Mouse (Mus musculus) intestine, embryonic 16.5 days (tissue): ENCODE measurements around the gene Mrps34. TPM values are rescaled to one million over a fixed set of nuclear protein-coding genes. Genes with fewer than 3 reads are reported as not detected.
A peak's percentile ranks its signal among the peaks of the same experiment; 100 is the strongest.

Experiments
- ATAC-seq: fragments of 200-750 bp; cut with Nextera tagmentation; 2 replicates; pipeline ENCODE4 v1.8.0; 2017; ENCODE audit warnings: moderate TSS enrichment, moderate library complexity
- H3K27ac ChIP-seq: fragments of 300-500 bp; sonication (generic); 2 replicates; pipeline ENCODE4 v1.5.1; 2014; ENCODE audit warnings: mild to moderate bottlenecking, low read length
- H3K27me3 ChIP-seq: fragments of 300-500 bp; sonication (generic); replicated peaks from 2 replicates; pipeline ENCODE4 v1.6.1; 2014; ENCODE audit warnings: low read length, control low read depth, mixed read lengths; ENCODE audit not compliant: control insufficient read depth, insufficient read depth
- H3K36me3 ChIP-seq: fragments of 300-500 bp; sonication (generic); 2 replicates; pipeline ENCODE4 v1.6.1; 2014; ENCODE audit warnings: low read length, control low read depth; ENCODE audit not compliant: control insufficient read depth, insufficient read depth
- H3K4me1 ChIP-seq: fragments of 300-500 bp; sonication (generic); 2 replicates; pipeline ENCODE4 v1.6.1; 2014; ENCODE audit warnings: low read length, control low read depth, mixed read lengths; ENCODE audit not compliant: control insufficient read depth, insufficient read depth
- H3K4me2 ChIP-seq: fragments of 300-500 bp; sonication (generic); 2 replicates; pipeline ENCODE4 v1.6.1; 2014; ENCODE audit warnings: low read depth, low read length, control low read depth
- H3K4me3 ChIP-seq: fragments of 300-500 bp; sonication (generic); 2 replicates; pipeline ENCODE4 v1.5.1; 2014; ENCODE audit warnings: mild to moderate bottlenecking, low read length
- H3K9ac ChIP-seq: fragments of 300-500 bp; sonication (generic); 2 replicates; pipeline ENCODE4 v1.6.1; 2014; ENCODE audit warnings: low read depth, low read length
- H3K9me3 ChIP-seq: fragments of 300-500 bp; sonication (generic); 2 replicates; pipeline ENCODE4 v1.6.1; 2016; ENCODE audit warnings: low read length, control low read depth; ENCODE audit not compliant: control insufficient read depth
- WGBS: fragments of 180-500 bp; shearing (Covaris S2); extraction: QIAGEN DNeasy Blood & Tissue Kit; methylation state at CpG from one replicate; pipeline ENCODE4 v1.1.7; 2014; 5-methylcytosine and 5-hydroxymethylcytosine counted together
- polyA plus RNA-seq: library from polyadenylated mRNA; unstranded; fragments of >200 nt; fragmentation: Nextera tagmentation; extraction: Ambion mirVana; gene quantifications from 2 replicates; pipeline ENCODE4 v1.2.1, GENCODE M21; 2015

The Mrps34 gene
- polyA plus RNA-seq, 1 experiment from 2014 or later = 129 TPM

- no peak for ATAC-seq
These were observed 38.3 kb upstream of the Mrps34 start for GRCm38 (mm10) chr17:24856589-24856988.

GRCm38 (mm10) chr17:24857831-24858470 is 37.0 kb upstream of the Mrps34 start:
- H3K27ac ChIP-seq = no peak overlapping the region
- ATAC-seq = no peak
- H3K4me1 ChIP-seq = no peaks in the 10 kb centered on the region
- H3K27me3 ChIP-seq = no peaks in the 10 kb centered on the region
- no peak overlapping the region for H3K9ac ChIP-seq
- no peak overlapping the region for H3K4me2 ChIP-seq
- H3K9me3 ChIP-seq = no peaks in the 10 kb centered on the region
- H3K36me3 ChIP-seq = peaks cover 11% of the 10 kb centered on the region; the same call in 1 of the 2 replicates
- no peak overlapping the region for H3K4me3 ChIP-seq
- WGBS = 85% methylated on average over 8 of the region's 8 CpGs

More at GRCm38 (mm10) chr17:24856589-24856988, 38.3 kb upstream of the Mrps34 start:
- Histone ChIP-seq H3K27me3 (no peaks in the 10 kb centered on the region; the same call in 1 of the 2 replicates), H3K27ac (no peak overlapping the region), H3K4me1 (peaks cover 2% of the 10 kb centered on the region), H3K9me3 (no peaks in the 10 kb centered on the region), H3K4me3 (no peak overlapping the region), H3K4me2 (no peak overlapping the region), H3K9ac (no peak overlapping the region), H3K36me3 (peaks cover 6% of the 10 kb centered on the region; the same call in 1 of the 2 replicates)
- 92% methylated on average over 13 of the region's 13 CpGs for WGBS

- WGBS = 87% methylated on average over 6 of the region's 6 CpGs
These were observed 35.9 kb upstream of the Mrps34 start for GRCm38 (mm10) chr17:24858967-24859366.

GRCm38 (mm10) chr17:24860076-24860475 is 34.8 kb upstream of the Mrps34 start:
- H3K9ac ChIP-seq = no peak overlapping the region
- no peaks in the 10 kb centered on the region for H3K27me3 ChIP-seq
- 0 out of 2 replicates have a peak, but pooled peaks cover 8% of the 10 kb centered on the region for H3K36me3 ChIP-seq
- H3K9me3 ChIP-seq = no peaks in the 10 kb centered on the region
- H3K4me3 ChIP-seq = no peak overlapping the region
- H3K27ac ChIP-seq = no peak overlapping the region
- 95% methylated on average over 8 of the region's 8 CpGs for WGBS
- H3K4me1 ChIP-seq = no peaks in the 10 kb centered on the region
- peak; percentile 27; the same call in 1 of the 2 replicates for ATAC-seq
- no peak overlapping the region for H3K4me2 ChIP-seq

More at GRCm38 (mm10) chr17:24858967-24859366, 35.9 kb upstream of the Mrps34 start:
- H3K4me3 ChIP-seq = no peak overlapping the region
- H3K9ac ChIP-seq = no peak overlapping the region
- H3K9me3 ChIP-seq = no peaks in the 10 kb centered on the region
- ATAC-seq = peak; percentile 73
- no peaks in the 10 kb centered on the region for H3K4me1 ChIP-seq
- H3K27ac ChIP-seq = no peak overlapping the region
- 0 out of 2 replicates have a peak, but pooled peaks cover 8% of the 10 kb centered on the region for H3K36me3 ChIP-seq
- H3K4me2 ChIP-seq = no peak overlapping the region
- no peaks in the 10 kb centered on the region for H3K27me3 ChIP-seq

GRCm38 (mm10) chr17:24861785-24862184 is 33.1 kb upstream of the Mrps34 start:
- H3K9me3 ChIP-seq = no peaks in the 10 kb centered on the region
- H3K4me2 ChIP-seq = no peak overlapping the region
- 0 out of 2 replicates have a peak, but pooled peaks cover 11% of the 10 kb centered on the region for H3K36me3 ChIP-seq
- H3K27me3 ChIP-seq = no peaks in the 10 kb centered on the region
- no peak overlapping the region for H3K27ac ChIP-seq
- no peak overlapping the region for H3K4me3 ChIP-seq
- H3K9ac ChIP-seq = no peak overlapping the region
- no peaks in the 10 kb centered on the region for H3K4me1 ChIP-seq
- no peak for ATAC-seq
- WGBS = 92% methylated on average over 3 of the region's 3 CpGs

GRCm38 (mm10) chr17:24865776-24866175 is 29.1 kb upstream of the Mrps34 start, which contains the start of gene Igfals:
Gene Igfals, plus strand, starts transcription at chr17:24865997.
- Histone ChIP-seq H3K27me3 (no peaks in the 10 kb centered on the region), H3K9me3 (no peaks in the 10 kb centered on the region), H3K4me3 (no peak within 1 kb of the TSS), H3K36me3 (0 out of 2 replicates have a peak, but pooled peaks cover 11% of the 10 kb centered on the region), H3K9ac (no peak within 1 kb of the TSS), H3K4me2 (no peak within 1 kb of the TSS), H3K4me1 (no peaks in the 10 kb centered on the region), H3K27ac (no peak within 1 kb of the TSS)
- ATAC-seq = no peak
- WGBS = 87% methylated on average over 8 of the region's 8 CpGs

- Histone ChIP-seq H3K27ac (no peak overlapping the region), H3K9ac (no peak overlapping the region), H3K4me3 (no peak overlapping the region), H3K4me1 (no peaks in the 10 kb centered on the region), H3K9me3 (no peaks in the 10 kb centered on the region), H3K27me3 (no peaks in the 10 kb centered on the region), H3K36me3 (0 out of 2 replicates have a peak, but pooled peaks cover 3% of the 10 kb centered on the region), H3K4me2 (no peak overlapping the region)
- no peak for ATAC-seq
- WGBS = 95% methylated on average over 10 of the region's 10 CpGs
These were observed 27.0 kb upstream of the Mrps34 start for GRCm38 (mm10) chr17:24867914-24868313.

- Histone ChIP-seq H3K9ac (no peak overlapping the region), H3K27ac (no peak overlapping the region), H3K4me3 (no peak overlapping the region), H3K27me3 (no peaks in the 10 kb centered on the region), H3K36me3 (no peaks in the 10 kb centered on the region), H3K9me3 (no peaks in the 10 kb centered on the region), H3K4me1 (peaks cover 10% of the 10 kb centered on the region), H3K4me2 (no peak overlapping the region)
- no peak for ATAC-seq
- 52% methylated on average over 4 of the region's 4 CpGs for WGBS
These were observed 21.1 kb upstream of the Mrps34 start for GRCm38 (mm10) chr17:24873695-24874404.

GRCm38 (mm10) chr17:24874405-24874745 is 20.5 kb upstream of the Mrps34 start:
- H3K27me3 ChIP-seq = no peaks in the 10 kb centered on the region
- H3K4me1 ChIP-seq = peaks cover 10% of the 10 kb centered on the region
- H3K9ac ChIP-seq = no peak overlapping the region
- no peak overlapping the region for H3K27ac ChIP-seq
- H3K9me3 ChIP-seq = no peaks in the 10 kb centered on the region
- no peak for ATAC-seq
- H3K36me3 ChIP-seq = no peaks in the 10 kb centered on the region
- 50% methylated on average over 1 of the region's 1 CpGs for WGBS
- H3K4me2 ChIP-seq = no peak overlapping the region
- no peak overlapping the region for H3K4me3 ChIP-seq
